Mouse (Mus musculus): ENCODE data around the gene Bbs12. TPM values are rescaled to one million over a fixed set of nuclear protein-coding genes. Genes with fewer than 3 reads are reported as not detected.

Gene Bbs12
- polyA plus RNA-seq, 1 experiment from 2014 or later, result 3.3 TPM

DNA sequence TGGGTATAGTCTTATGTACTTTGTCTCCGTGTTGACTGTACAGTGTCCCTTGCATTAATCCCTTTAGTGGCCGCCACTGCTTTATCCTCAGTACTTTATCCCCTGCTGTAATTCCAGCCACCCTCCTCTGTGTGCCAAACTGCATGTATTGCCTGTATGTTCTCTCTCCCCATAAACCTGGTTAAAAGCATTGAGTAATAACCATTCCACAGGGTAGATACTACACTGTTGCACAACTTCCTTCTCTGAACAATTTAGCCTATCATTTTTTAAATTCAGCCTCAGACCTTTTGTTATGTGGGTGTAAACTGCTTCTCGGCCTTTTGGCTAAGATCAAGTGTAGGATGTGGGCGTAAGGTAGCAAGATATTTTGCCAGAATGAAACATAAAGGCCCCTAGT lies 52.8 kb downstream of the Bbs12 start:
- TF ChIP-seq CTCF (IDR thresholded peaks at IDR 0.05) (no peak), EP300 (IDR thresholded peaks at IDR 0.05) (no peak)
- Histone ChIP-seq H3K36me3 (ENCODE audit: insufficient read depth, low read length) (no peaks in the 10 kb centered on the region), H3K4me1 (ENCODE audit: insufficient read depth, low read depth, low read length) (no peaks in the 10 kb centered on the region), H3K27ac (ENCODE audit: low read length) (no peak overlapping the region), H3K4me2 (replicated peaks; ENCODE audit: low read depth, low read length) (no peak overlapping the region), H3K4me3 (ENCODE audit: low read depth, low read length) (no peak overlapping the region), H3K27me3 (replicated peaks; ENCODE audit: insufficient read depth, low read length) (no peaks in the 10 kb centered on the region), H3K9ac (replicated peaks; ENCODE audit: low read depth) (no peak overlapping the region), H3K9me3 (ENCODE audit: low read length) (no peaks in the 10 kb centered on the region)
- DNase-seq (ENCODE audit: low spot score) (peak; percentile 9), ATAC-seq (no peak)
- WGBS, result 80% methylated on average over 4 of the region's 4 CpGs

DNA sequence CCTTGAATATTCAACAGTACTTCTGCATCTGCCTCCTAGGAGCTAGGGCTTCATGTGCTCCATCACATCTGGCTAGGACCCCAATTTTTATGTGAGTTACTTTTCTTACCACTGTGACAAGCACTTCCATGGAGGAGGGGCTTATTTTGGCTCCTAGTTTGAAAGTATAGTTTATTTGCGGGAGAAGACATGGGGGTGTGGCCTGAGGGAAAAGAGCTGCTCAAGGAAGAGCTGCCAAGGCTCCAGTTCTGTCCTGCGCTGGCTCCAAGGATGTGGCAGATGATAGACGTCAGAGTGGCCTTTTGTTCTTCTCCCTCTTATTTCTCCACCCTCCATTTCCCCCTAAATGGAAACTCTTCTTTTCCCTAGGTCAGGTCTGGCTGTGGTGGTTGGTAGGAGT lies 53.6 kb downstream of the Bbs12 start:
- Histone ChIP-seq H3K4me2 (replicated peaks; ENCODE audit: low read depth, low read length) (no peak overlapping the region), H3K27me3 (replicated peaks; ENCODE audit: insufficient read depth, low read length) (no peaks in the 10 kb centered on the region), H3K9me3 (ENCODE audit: low read length) (no peaks in the 10 kb centered on the region), H3K4me3 (ENCODE audit: low read depth, low read length) (no peak overlapping the region), H3K36me3 (ENCODE audit: insufficient read depth, low read length) (no peaks in the 10 kb centered on the region), H3K27ac (ENCODE audit: low read length) (no peak overlapping the region), H3K4me1 (ENCODE audit: insufficient read depth, low read depth, low read length) (no peaks in the 10 kb centered on the region), H3K9ac (replicated peaks; ENCODE audit: low read depth) (no peak overlapping the region)
- ATAC-seq (peak; percentile 86), DNase-seq (ENCODE audit: low spot score) (peak; percentile 80)
- TF ChIP-seq CTCF (IDR thresholded peaks at IDR 0.05) (no peak), EP300 (IDR thresholded peaks at IDR 0.05) (0 out of 2 replicates have a peak, but pooled peaks have one; percentile 13)
- 31% methylated on average over 3 of the region's 3 CpGs for WGBS

- Histone ChIP-seq H3K4me3 (ENCODE audit: low read depth, low read length) (no peak overlapping the region), H3K4me1 (ENCODE audit: insufficient read depth, low read depth, low read length) (no peaks in the 10 kb centered on the region), H3K4me2 (replicated peaks; ENCODE audit: low read depth, low read length) (no peak overlapping the region), H3K27ac (ENCODE audit: low read length) (peak overlapping the region; percentile 33; the same call in 1 of the 2 replicates), H3K9ac (replicated peaks; ENCODE audit: low read depth) (no peak overlapping the region), H3K27me3 (replicated peaks; ENCODE audit: insufficient read depth, low read length) (no peaks in the 10 kb centered on the region), H3K9me3 (ENCODE audit: low read length) (no peaks in the 10 kb centered on the region), H3K36me3 (ENCODE audit: insufficient read depth, low read length) (no peaks in the 10 kb centered on the region)
- DNase-seq (ENCODE audit: low spot score) (peak; percentile 11), ATAC-seq (no peak; the same call in 1 of the 2 replicates)
- WGBS, result 39% methylated on average over 4 of the region's 4 CpGs
- TF ChIP-seq EP300 (IDR thresholded peaks at IDR 0.05) (no peak), CTCF (IDR thresholded peaks at IDR 0.05) (no peak)
These were observed 54.2 kb downstream of the Bbs12 start for GRCm38 (mm10) chr3:37366381-37367053.

DNA sequence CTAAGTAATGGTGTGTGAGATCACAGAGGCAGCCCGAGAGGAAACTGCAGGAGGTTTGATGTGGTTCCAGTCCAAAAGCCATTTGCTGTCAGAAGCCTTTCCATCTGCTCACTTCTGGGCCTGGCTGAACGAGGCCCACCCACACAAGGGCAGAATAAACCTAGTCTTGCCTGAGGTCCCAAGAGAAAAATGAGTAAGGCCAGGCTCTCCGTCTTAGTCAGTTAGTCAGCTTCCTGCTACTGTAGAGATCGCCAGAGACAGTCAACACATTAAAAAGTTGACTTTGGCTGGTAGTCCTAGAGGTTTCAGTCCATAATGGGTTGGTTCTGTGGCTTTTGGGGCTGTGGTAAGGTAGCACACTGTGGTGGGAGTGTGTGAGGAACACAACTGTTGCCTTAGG lies 58.1 kb downstream of the Bbs12 start:
- Histone ChIP-seq H3K4me1 (ENCODE audit: insufficient read depth, low read depth, low read length) (no peaks in the 10 kb centered on the region), H3K4me2 (replicated peaks; ENCODE audit: low read depth, low read length) (no peak overlapping the region), H3K9me3 (ENCODE audit: low read length) (no peaks in the 10 kb centered on the region), H3K9ac (replicated peaks; ENCODE audit: low read depth) (no peak overlapping the region), H3K27ac (ENCODE audit: low read length) (no peak overlapping the region), H3K27me3 (replicated peaks; ENCODE audit: insufficient read depth, low read length) (no peaks in the 10 kb centered on the region), H3K36me3 (ENCODE audit: insufficient read depth, low read length) (no peaks in the 10 kb centered on the region), H3K4me3 (ENCODE audit: low read depth, low read length) (no peak overlapping the region)
- 53% methylated on average over 4 of the region's 4 CpGs for WGBS
- ATAC-seq, result no peak
- DNase-seq (ENCODE audit: low spot score), result no peak
- no peak for TF ChIP-seq CTCF (IDR thresholded peaks at IDR 0.05)
- TF ChIP-seq EP300 (IDR thresholded peaks at IDR 0.05), result no peak

Other genes starting within 250 kb of the Bbs12 start
- gene Adad1, start 249.0 kb upstream of the Bbs12 start, polyA plus RNA-seq (2015; fragmentation: Nextera tagmentation; extraction: Ambion mirVana), result not detected in 2 replicates
- gene Il2, start 186.6 kb upstream of the Bbs12 start, polyA plus RNA-seq (2015; fragmentation: Nextera tagmentation; extraction: Ambion mirVana), result 0.25 and 0.37 TPM in 2 replicates
- gene Il21, start 79.9 kb upstream of the Bbs12 start, polyA plus RNA-seq (2015; fragmentation: Nextera tagmentation; extraction: Ambion mirVana), result not detected in 2 replicates
- gene Cetn4, start 154 bp downstream of the Bbs12 start, polyA plus RNA-seq (2015; fragmentation: Nextera tagmentation; extraction: Ambion mirVana), result 6.5 and 7.1 TPM in 2 replicates
- 1.5 and 2.1 TPM in 2 replicates for gene Fgf2, start 35.8 kb downstream of the Bbs12 start, polyA plus RNA-seq (2015; fragmentation: Nextera tagmentation; extraction: Ambion mirVana)
- 13.1 and 17.2 TPM in 2 replicates for gene Spata5, start 107.3 kb downstream of the Bbs12 start, polyA plus RNA-seq (2015; fragmentation: Nextera tagmentation; extraction: Ambion mirVana)
- gene Nudt6, start 107.7 kb downstream of the Bbs12 start, polyA plus RNA-seq (2015; fragmentation: Nextera tagmentation; extraction: Ambion mirVana), result 7.3 and 8.8 TPM in 2 replicates